Mouse (Mus musculus): ENCODE measurements around the gene Ptprn. TPM values are rescaled to one million over a fixed set of nuclear protein-coding genes. Genes with fewer than 3 reads are reported as not detected.

Gene Ptprn
- 5.3 and 6.2 TPM in 2 replicates for polyA plus RNA-seq (2012; rRNA removed; ENCODE audit: low replicate concordance)

GRCm38 (mm10) chr1:75264091-75264880, at the start of gene Ptprn:
Gene Ptprn, minus strand, starts transcription at chr1:75264502.

GRCm38 (mm10) chr1:75278228-75278627, 13.9 kb upstream of the Ptprn start, which contains the start of gene Resp18:
Gene Resp18, minus strand, starts transcription at chr1:75278415.

GRCm38 (mm10) chr1:75236117-75237050, 27.9 kb downstream of the Ptprn start, which contains the start of gene Dnajb2:
Gene Dnajb2, plus strand, starts transcription at chr1:75236406.

GRCm38 (mm10) chr1:75231664-75232152, 32.6 kb downstream of the Ptprn start, which contains the start of gene A630095N17Rik:
Gene A630095N17Rik, minus strand, starts transcription at chr1:75232102.

GRCm38 (mm10) chr1:75219531-75219930, 44.8 kb downstream of the Ptprn start, which contains the start of gene Tuba4a:
Gene Tuba4a, minus strand, starts transcription at chr1:75219865.

GRCm38 (mm10) chr1:75210136-75211087, 53.9 kb downstream of the Ptprn start, which contains the start of the genes Glb1l and Stk16:
Gene Glb1l, minus strand, starts transcription at chr1:75210813.
Gene Stk16, plus strand, starts transcription at chr1:75210838.

Other genes with a start within 250 kb of the Ptprn start
- gene Nhej1, start 139.3 kb downstream of the Ptprn start, polyA plus RNA-seq (2012; rRNA removed; ENCODE audit: low replicate concordance) = 1.7 and 2.3 TPM in 2 replicates
- 1.2 and 2.3 TPM in 2 replicates for gene Slc23a3, start 130.6 kb downstream of the Ptprn start, polyA plus RNA-seq (2012; rRNA removed; ENCODE audit: low replicate concordance)
- 40.3 and 56.9 TPM in 2 replicates for gene Cnppd1, start 121.8 kb downstream of the Ptprn start, polyA plus RNA-seq (2012; rRNA removed; ENCODE audit: low replicate concordance)
- 55.7 and 99.5 TPM in 2 replicates for gene Retreg2, start 121.7 kb downstream of the Ptprn start, polyA plus RNA-seq (2012; rRNA removed; ENCODE audit: low replicate concordance)
- gene Zfand2b, start 95.9 kb downstream of the Ptprn start, polyA plus RNA-seq (2012; rRNA removed; ENCODE audit: low replicate concordance) = 63.2 and 93.5 TPM in 2 replicates
- gene Abcb6, start 84.1 kb downstream of the Ptprn start, polyA plus RNA-seq (2012; rRNA removed; ENCODE audit: low replicate concordance) = 20.6 and 30.7 TPM in 2 replicates
- gene Ankzf1, start 72.4 kb downstream of the Ptprn start, polyA plus RNA-seq (2012; rRNA removed; ENCODE audit: low replicate concordance) = 13.9 and 15.1 TPM in 2 replicates
- gene Atg9a, start 72.3 kb downstream of the Ptprn start, polyA plus RNA-seq (2012; rRNA removed; ENCODE audit: low replicate concordance) = 68.6 and 124 TPM in 2 replicates
- gene Glb1l, start 53.7 kb downstream of the Ptprn start, polyA plus RNA-seq (2012; rRNA removed; ENCODE audit: low replicate concordance) = 1.0 and 1.3 TPM in 2 replicates
- 215 and 279 TPM in 2 replicates for gene Stk16, start 53.7 kb downstream of the Ptprn start, polyA plus RNA-seq (2012; rRNA removed; ENCODE audit: low replicate concordance)
- gene Tuba4a, start 44.6 kb downstream of the Ptprn start, polyA plus RNA-seq (2012; rRNA removed; ENCODE audit: low replicate concordance) = 83.6 and 122 TPM in 2 replicates
- not detected in 2 replicates for gene A630095N17Rik, start 32.4 kb downstream of the Ptprn start, polyA plus RNA-seq (2012; rRNA removed; ENCODE audit: low replicate concordance)
- gene Dnajb2, start 28.1 kb downstream of the Ptprn start, polyA plus RNA-seq (2012; rRNA removed; ENCODE audit: low replicate concordance) = 18.0 and 21.0 TPM in 2 replicates
- 4.1 and 5.5 TPM in 2 replicates for gene Resp18, start 13.9 kb upstream of the Ptprn start, polyA plus RNA-seq (2012; rRNA removed; ENCODE audit: low replicate concordance)
- 188 and 371 TPM in 2 replicates for gene Dnpep, start 53.5 kb upstream of the Ptprn start, polyA plus RNA-seq (2012; rRNA removed; ENCODE audit: low replicate concordance)
- gene Des, start 95.8 kb upstream of the Ptprn start, polyA plus RNA-seq (2012; rRNA removed; ENCODE audit: low replicate concordance) = 207 and 271 TPM in 2 replicates
- 32.3 and 57.1 TPM in 2 replicates for gene Speg, start 110.8 kb upstream of the Ptprn start, polyA plus RNA-seq (2012; rRNA removed; ENCODE audit: low replicate concordance)
- gene Gmppa, start 171.4 kb upstream of the Ptprn start, polyA plus RNA-seq (2012; rRNA removed; ENCODE audit: low replicate concordance) = 231 and 278 TPM in 2 replicates
- 0.09 TPM in 1 of 2 replicates, not detected in the other for gene Asic4, start 185.9 kb upstream of the Ptprn start, polyA plus RNA-seq (2012; rRNA removed; ENCODE audit: low replicate concordance)
- gene Chpf, start 214.8 kb upstream of the Ptprn start, polyA plus RNA-seq (2012; rRNA removed; ENCODE audit: low replicate concordance) = 41.8 and 50.4 TPM in 2 replicates
- gene Tmem198, start 215.0 kb upstream of the Ptprn start, polyA plus RNA-seq (2012; rRNA removed; ENCODE audit: low replicate concordance) = 2.2 and 5.7 TPM in 2 replicates
- gene Obsl1, start 241.9 kb upstream of the Ptprn start, polyA plus RNA-seq (2012; rRNA removed; ENCODE audit: low replicate concordance) = 5.0 and 5.5 TPM in 2 replicates
- gene Inha, start 242.6 kb upstream of the Ptprn start, polyA plus RNA-seq (2012; rRNA removed; ENCODE audit: low replicate concordance) = 5.7 and 17.5 TPM in 2 replicates

Measured in duodenum, adult 2 months (tissue).